Mouse (Mus musculus) embryonic facial prominence, embryonic 14.5 days (tissue): ENCODE data around the gene Sipa1. TPM values are rescaled to one million over a fixed set of nuclear protein-coding genes. Genes with fewer than 3 reads are reported as not detected.

Experiments
- ATAC-seq: fragments of 200-750 bp; cut with Nextera tagmentation; 2 replicates; pipeline ENCODE4 v1.8.0; 2017; ENCODE audit warnings: low read depth, moderate number of reproducible peaks, moderate TSS enrichment
- DNase-seq: peaks from one replicate; pipeline ENCODE4 v3.0.0-alpha.2; 2015; ENCODE audit warnings: low spot score
- H3K27ac ChIP-seq: fragments of 300-500 bp; sonication (generic); replicated peaks from 2 replicates; pipeline ENCODE4 v1.5.1; 2014; ENCODE audit warnings: low read depth, mild to moderate bottlenecking, low read length, moderate library complexity
- H3K27me3 ChIP-seq: fragments of 300-500 bp; sonication (generic); replicated peaks from 2 replicates; pipeline ENCODE4 v1.6.1; 2014; ENCODE audit warnings: low read length; ENCODE audit not compliant: control insufficient read depth, insufficient read depth
- H3K36me3 ChIP-seq: fragments of 300-500 bp; sonication (generic); 2 replicates; pipeline ENCODE4 v1.6.1; 2014; ENCODE audit warnings: low read length, mixed read lengths; ENCODE audit not compliant: control insufficient read depth, insufficient read depth
- H3K4me1 ChIP-seq: fragments of 300-500 bp; sonication (generic); 2 replicates; pipeline ENCODE4 v1.6.1; 2014; ENCODE audit warnings: antibody characterized with exemption, low read length; ENCODE audit not compliant: control insufficient read depth, insufficient read depth
- H3K4me2 ChIP-seq: fragments of 300-500 bp; sonication (generic); 2 replicates; pipeline ENCODE4 v1.6.1; 2014; ENCODE audit warnings: low read depth, mild to moderate bottlenecking, low read length, moderate library complexity, mixed read lengths
- H3K4me3 ChIP-seq: fragments of 300-500 bp; sonication (generic); 2 replicates; pipeline ENCODE4 v1.5.1; 2014; ENCODE audit warnings: low read depth, mild to moderate bottlenecking, low read length
- H3K9ac ChIP-seq: fragments of 300-500 bp; sonication (generic); 2 replicates; pipeline ENCODE4 v1.6.1; 2014; ENCODE audit warnings: low read depth, mild to moderate bottlenecking, low read length, moderate library complexity, mixed read lengths
- H3K9me3 ChIP-seq: fragments of 300-500 bp; sonication (generic); 2 replicates; pipeline ENCODE4 v1.6.1; 2016; ENCODE audit warnings: low read length; ENCODE audit not compliant: control insufficient read depth
- WGBS: fragments of 180-500 bp; shearing (Covaris S2); extraction: QIAGEN DNeasy Blood & Tissue Kit; methylation state at CpG from one replicate; pipeline ENCODE4 v1.1.7; 2014; 5-methylcytosine and 5-hydroxymethylcytosine counted together
- polyA plus RNA-seq: library from polyadenylated mRNA; unstranded; fragments of >200 nt; fragmentation: Nextera tagmentation; extraction: Ambion mirVana; gene quantifications from 2 replicates; pipeline ENCODE4 v1.2.1, GENCODE M21; 2014

Gene Sipa1
- polyA plus RNA-seq, 1 experiment from 2014 or later = 24.4 TPM

DNA sequence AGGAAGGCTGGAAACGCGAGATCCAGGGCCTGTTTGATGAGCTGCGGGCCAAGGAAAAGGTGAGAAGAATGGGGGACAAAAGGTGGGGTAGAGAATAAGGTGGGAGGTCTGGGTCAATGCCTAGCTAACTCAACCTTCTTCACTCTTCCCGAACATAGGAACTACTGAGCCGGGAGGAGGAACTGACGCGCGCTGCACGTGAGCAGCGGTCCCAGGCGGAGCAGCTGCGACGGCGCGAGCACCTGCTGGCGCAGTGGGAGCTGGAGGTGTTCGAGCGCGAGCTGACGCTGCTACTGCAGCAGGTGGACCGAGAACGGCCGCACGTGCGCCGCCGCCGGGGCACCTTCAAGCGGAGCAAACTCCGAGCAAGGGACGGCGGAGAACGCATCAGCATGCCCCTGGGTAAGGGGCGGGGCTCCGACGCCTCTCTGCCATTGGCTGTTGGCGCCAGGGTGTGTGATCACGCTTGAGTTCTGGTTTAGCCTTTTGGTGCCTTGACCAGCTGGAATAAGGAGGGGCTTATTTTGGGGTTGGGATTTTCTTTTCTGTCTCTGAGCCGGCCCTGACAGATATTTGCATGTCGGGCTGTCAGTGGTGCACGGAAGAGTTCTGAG is 32.4 kb upstream of the Sipa1 start:
- no peak overlapping the region for H3K27ac ChIP-seq
- no peaks in the 10 kb centered on the region for H3K27me3 ChIP-seq
- H3K4me2 ChIP-seq = peak overlapping the region; percentile 10; the same call in 1 of the 2 replicates
- H3K4me1 ChIP-seq = peaks cover 17% of the 10 kb centered on the region
- peak; percentile 6; the same call in 1 of the 2 replicates for ATAC-seq
- peaks cover 91% of the 10 kb centered on the region for H3K36me3 ChIP-seq
- 22% methylated on average over 27 of the region's 41 CpGs for WGBS
- no peak overlapping the region for H3K9ac ChIP-seq
- no peaks in the 10 kb centered on the region for H3K9me3 ChIP-seq
- peak; percentile 53 for DNase-seq
- no peak overlapping the region for H3K4me3 ChIP-seq

DNA sequence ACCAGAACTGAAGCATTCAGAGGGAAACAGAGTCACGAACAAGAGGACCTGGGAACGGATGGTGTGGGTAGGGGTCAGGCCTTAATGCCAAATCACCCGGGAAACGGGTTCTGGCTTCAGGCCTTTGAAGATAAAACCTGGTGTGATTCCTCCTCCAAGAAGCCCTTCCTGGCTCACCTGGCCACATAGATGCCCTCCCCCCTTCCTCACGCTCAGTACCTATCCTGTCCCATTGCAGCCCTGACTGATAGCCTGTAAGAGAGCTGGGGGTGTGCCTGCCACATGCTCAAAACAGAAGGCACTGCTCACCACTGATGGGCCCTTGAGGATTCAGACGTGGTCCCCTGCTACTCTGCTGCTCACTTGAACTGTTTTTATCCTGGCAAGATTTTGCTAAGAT is 30.3 kb upstream of the Sipa1 start:
- Histone ChIP-seq H3K4me1 (peaks cover 25% of the 10 kb centered on the region), H3K4me2 (0 out of 2 replicates have a peak overlapping the region, but pooled peaks have one; percentile 96), H3K27ac (no peak overlapping the region), H3K27me3 (no peaks in the 10 kb centered on the region), H3K9me3 (no peaks in the 10 kb centered on the region), H3K36me3 (peaks cover 74% of the 10 kb centered on the region), H3K9ac (no peak overlapping the region), H3K4me3 (no peak overlapping the region)
- ATAC-seq = no peak
- no peak for DNase-seq
- whole genome bisulfite sequencing = 85% methylated on average over 6 of the region's 6 CpGs

DNA sequence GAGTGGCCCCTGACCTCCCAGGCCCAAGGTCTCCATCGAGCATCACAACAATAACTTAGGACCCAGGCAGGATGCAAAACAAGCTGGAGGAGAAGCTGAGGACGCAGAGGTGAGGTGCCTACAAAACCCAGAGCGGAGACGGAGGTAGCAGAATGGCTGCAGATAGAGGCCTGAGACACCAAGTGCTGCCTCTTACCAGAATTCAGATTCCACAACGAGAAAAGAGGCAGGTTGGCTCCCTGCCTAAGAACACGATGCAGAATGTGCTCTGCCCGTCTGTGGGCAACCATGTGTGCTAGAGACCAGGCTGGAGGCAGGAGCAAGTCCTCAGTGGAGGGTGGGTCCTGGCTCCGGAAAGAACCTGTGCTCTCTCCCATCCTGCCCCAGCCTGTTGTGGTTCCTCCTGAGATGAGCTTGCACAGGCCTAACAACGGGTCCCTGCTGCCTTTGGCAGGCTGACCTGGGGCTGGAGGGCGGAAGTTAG is 29.4 kb upstream of the Sipa1 start:
- peaks cover 25% of the 10 kb centered on the region for H3K4me1 ChIP-seq
- H3K27ac ChIP-seq = peak overlapping the region; percentile 74
- H3K4me2 ChIP-seq = peak overlapping the region; percentile 96
- H3K36me3 ChIP-seq = peaks cover 65% of the 10 kb centered on the region
- DNase-seq = no peak
- peak overlapping the region; percentile 90 for H3K9ac ChIP-seq
- 56% methylated on average over 10 of the region's 10 CpGs for WGBS
- ATAC-seq = no peak
- H3K27me3 ChIP-seq = no peaks in the 10 kb centered on the region
- H3K4me3 ChIP-seq = peak overlapping the region; percentile 88
- H3K9me3 ChIP-seq = no peaks in the 10 kb centered on the region

DNA sequence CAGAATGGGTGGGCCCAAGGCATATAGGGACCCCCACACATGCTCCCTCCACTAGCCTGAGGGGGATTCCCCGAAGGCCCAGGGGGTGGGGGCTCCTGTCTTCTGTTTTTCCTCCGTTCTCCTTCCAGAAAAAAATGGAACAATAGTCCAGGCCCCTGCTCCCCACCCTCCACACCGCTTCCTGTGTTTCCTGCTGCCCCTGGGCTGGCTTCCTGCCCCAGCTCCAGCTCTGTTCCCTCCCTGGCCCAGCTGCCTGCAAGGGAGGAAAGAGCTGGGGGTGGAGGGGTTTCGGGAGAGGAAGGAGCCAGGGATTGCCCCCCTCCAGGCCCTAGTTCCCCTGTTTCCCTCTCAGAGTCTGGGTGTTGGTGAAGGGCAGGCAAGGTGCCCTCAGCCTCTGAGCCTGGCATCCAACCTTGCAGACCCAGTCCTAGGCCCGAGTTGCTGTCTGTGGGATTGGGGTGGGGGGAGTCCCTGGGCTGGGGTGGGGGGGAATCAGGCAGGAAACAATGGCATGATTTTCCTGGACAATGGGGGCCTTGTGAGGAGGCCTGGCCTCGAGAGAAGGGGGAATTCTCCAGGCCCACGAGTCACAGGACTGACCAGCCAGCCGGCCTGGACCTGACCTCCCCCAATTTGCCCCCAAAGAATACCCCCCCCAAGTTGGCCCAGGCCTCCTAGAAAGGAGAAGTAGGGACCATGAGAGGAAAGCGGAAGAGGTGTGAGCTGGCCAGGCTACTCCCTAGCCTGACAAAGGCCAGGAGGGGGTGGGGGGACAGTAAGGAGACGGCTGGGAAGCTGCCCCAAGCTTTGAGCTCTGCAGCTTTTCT is 28.8 kb upstream of the Sipa1 start:
- no peaks in the 10 kb centered on the region for H3K9me3 ChIP-seq
- 34% methylated on average over 9 of the region's 10 CpGs for WGBS
- H3K4me1 ChIP-seq = peaks cover 25% of the 10 kb centered on the region
- peak overlapping the region; percentile 88 for H3K4me3 ChIP-seq
- ATAC-seq = no peak
- peaks cover 59% of the 10 kb centered on the region for H3K36me3 ChIP-seq
- peak overlapping the region; percentile 90 for H3K9ac ChIP-seq
- H3K27me3 ChIP-seq = no peaks in the 10 kb centered on the region
- DNase-seq = peak; percentile 57
- peak overlapping the region; percentile 96 for H3K4me2 ChIP-seq
- peak overlapping the region; percentile 74 for H3K27ac ChIP-seq

DNA sequence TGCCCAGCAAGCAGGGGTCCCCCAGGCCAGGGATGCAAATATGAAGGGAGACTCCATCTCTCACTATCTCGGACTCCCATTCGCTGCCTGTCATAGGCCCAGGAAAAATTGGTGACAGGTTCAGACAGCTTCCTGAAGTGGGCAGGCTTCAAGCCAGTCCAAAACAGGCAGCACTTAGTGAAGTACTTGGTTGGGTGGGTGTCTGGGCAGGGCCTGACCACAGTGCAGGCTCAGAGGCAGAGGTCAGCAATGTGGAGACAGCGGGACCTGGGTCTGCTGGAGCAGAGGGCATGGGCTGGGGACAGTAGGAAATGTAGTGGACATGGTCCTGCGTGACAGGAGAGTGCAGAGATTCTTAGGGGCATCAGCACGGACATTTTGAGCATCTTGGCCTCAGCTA is 28.1 kb upstream of the Sipa1 start:
- H3K36me3 ChIP-seq = peaks cover 52% of the 10 kb centered on the region
- WGBS = 63% methylated on average over 5 of the region's 5 CpGs

DNA sequence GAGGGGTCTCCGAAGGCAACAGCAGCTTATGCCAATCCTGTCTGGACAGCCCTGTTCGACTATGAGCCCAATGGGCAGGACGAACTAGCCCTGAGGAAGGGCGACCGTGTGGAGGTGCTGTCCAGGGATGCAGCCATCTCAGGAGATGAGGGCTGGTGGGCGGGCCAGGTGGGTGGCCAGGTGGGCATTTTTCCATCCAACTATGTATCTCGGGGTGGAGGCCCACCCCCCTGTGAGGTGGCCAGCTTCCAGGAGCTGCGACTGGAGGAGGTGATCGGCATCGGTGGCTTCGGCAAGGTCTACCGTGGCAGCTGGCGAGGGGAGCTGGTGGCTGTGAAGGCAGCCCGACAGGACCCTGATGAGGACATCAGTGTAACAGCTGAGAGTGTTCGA is 26.8 kb upstream of the Sipa1 start:
- no peaks in the 10 kb centered on the region for H3K9me3 ChIP-seq
- peaks cover 25% of the 10 kb centered on the region for H3K4me1 ChIP-seq
- H3K36me3 ChIP-seq = peaks cover 51% of the 10 kb centered on the region
- DNase-seq (no peak), ATAC-seq (no peak)
- no peaks in the 10 kb centered on the region for H3K27me3 ChIP-seq
- H3K27ac ChIP-seq = peak overlapping the region; percentile 97; the same call in 1 of the 2 replicates
- peak overlapping the region; percentile 88 for H3K4me3 ChIP-seq
- WGBS = 61% methylated on average over 11 of the region's 15 CpGs
- peak overlapping the region; percentile 90 for H3K9ac ChIP-seq
- H3K4me2 ChIP-seq = peak overlapping the region; percentile 96

More for the DNA sequence above, 28.1 kb upstream of the Sipa1 start:
- no peaks in the 10 kb centered on the region for H3K27me3 ChIP-seq
- peak overlapping the region; percentile 74 for H3K27ac ChIP-seq
- H3K4me2 ChIP-seq = peak overlapping the region; percentile 96
- DNase-seq (no peak), ATAC-seq (no peak)
- peaks cover 25% of the 10 kb centered on the region for H3K4me1 ChIP-seq
- H3K9ac ChIP-seq = peak overlapping the region; percentile 90
- H3K4me3 ChIP-seq = peak overlapping the region; percentile 88
- H3K9me3 ChIP-seq = no peaks in the 10 kb centered on the region

DNA sequence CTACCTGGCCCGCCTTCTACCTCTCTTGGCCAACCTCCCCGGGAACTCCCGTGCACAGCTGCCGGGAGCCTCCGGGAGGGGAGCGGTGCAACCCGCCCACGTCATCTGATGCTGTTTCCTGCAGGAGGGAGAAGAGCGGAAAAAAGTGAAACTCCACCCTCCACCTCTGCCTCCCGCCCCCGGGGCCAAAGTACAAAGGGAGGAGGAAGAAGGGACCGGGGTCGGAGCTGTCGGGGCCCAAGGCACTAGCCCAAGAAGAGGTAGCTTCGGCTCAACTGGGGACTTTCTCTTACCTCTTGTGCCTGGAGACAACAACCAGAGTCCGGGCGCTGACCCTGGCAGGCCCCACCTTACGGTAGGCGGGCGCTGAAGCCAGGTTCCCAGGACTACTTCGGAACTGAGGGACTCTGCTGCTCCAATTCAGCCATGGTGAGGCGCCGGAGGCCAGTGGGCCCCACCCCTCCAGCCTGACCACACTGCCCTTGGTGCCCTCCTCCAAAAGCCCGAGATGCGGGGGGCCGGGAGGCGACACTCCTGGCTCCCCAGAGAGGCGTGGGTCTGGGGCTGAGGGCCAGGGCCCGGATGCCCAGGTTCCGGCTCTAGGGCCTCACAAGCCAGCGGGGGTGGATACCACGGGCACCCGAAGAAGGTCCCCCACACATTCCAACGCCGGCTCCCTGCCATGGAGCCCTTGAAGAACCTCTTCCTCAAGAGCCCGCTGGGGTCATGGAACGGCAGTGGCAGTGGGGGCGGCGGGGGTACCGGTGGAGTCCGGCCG is 26.2 kb upstream of the Sipa1 start:
- DNase-seq = peak; percentile 95
- Histone ChIP-seq H3K9me3 (no peaks in the 10 kb centered on the region), H3K36me3 (peaks cover 51% of the 10 kb centered on the region), H3K27ac (peak overlapping the region; percentile 97), H3K9ac (peak overlapping the region; percentile 90), H3K4me2 (peak overlapping the region; percentile 96), H3K4me1 (peaks cover 25% of the 10 kb centered on the region), H3K27me3 (no peaks in the 10 kb centered on the region), H3K4me3 (peak overlapping the region; percentile 88)
- ATAC-seq = peak; percentile 59
- WGBS = 5% methylated on average over 27 of the region's 42 CpGs

DNA sequence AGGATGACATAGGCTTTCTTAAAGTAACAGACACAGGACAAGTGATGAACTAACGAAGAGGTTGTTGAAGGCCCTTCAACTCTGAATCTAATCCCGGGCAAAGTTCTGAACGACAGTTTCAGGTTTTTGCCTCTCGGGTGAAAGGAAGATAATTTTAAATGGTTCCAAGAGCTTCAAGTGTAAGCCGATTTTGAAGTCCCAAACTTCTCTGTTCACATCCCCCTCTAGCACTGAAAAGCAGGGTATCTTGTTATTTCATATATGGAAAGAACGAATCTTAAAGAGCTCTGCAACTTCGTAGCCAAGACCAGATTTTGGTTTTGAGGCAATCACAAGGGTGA is 25.6 kb upstream of the Sipa1 start:
- WGBS = under 1% methylated on average over 7 of the region's 7 CpGs
- Histone ChIP-seq H3K9me3 (no peaks in the 10 kb centered on the region), H3K4me2 (peak overlapping the region; percentile 96), H3K27me3 (no peaks in the 10 kb centered on the region), H3K27ac (peak overlapping the region; percentile 97), H3K4me1 (peaks cover 25% of the 10 kb centered on the region), H3K4me3 (peak overlapping the region; percentile 88), H3K9ac (peak overlapping the region; percentile 90), H3K36me3 (peaks cover 53% of the 10 kb centered on the region)
- no peak for ATAC-seq
- DNase-seq = no peak
